Mouse (Mus musculus): ENCODE results near the gene Fgfr1op. TPM values are rescaled to one million over a fixed set of nuclear protein-coding genes. Genes with fewer than 3 reads are reported as not detected.

Fgfr1op gene
- polyA plus RNA-seq, 1 experiment, result 4.9 TPM

DNA sequence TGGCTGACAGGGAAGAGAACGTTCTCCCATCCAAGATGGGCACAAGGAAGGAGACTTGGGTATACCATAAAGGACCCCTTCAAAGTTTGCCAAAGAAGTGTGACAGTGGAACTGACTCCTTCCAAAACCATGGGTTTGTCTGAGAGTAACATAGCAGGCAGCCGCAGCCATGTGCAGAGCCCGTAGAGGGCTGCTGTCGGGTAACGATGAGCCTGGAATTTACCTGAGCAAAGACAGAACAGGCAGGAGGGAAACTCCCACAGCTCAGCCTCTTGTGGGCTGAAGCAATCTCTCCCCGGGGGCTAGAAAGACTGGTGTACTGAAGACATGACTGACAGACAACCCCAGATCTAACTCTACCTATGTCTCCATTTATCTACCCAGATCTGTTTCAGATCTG lies 46.1 kb downstream of the Fgfr1op start:
- Histone ChIP-seq H3K79me2 (ENCODE audit: control insufficient read depth, insufficient read depth) (no peaks in the 10 kb centered on the region), H3ac (ENCODE audit: control insufficient read depth, insufficient read length, low read depth) (no peak overlapping the region), H3K36me3 (ENCODE audit: control insufficient read depth, insufficient read depth) (no peaks in the 10 kb centered on the region), H3K79me3 (ENCODE audit: low read depth) (no peaks in the 10 kb centered on the region), H3K27me3 (ENCODE audit: control insufficient read depth, insufficient read depth, insufficient read length) (peaks cover 46% of the 10 kb centered on the region), H3K4me3 (ENCODE audit: insufficient read depth, poor library complexity, severe bottlenecking) (no peak overlapping the region)
- TF ChIP-seq CEBPB (IDR thresholded peaks at IDR 0.05; ENCODE audit: low read depth), result no peak
- TF ChIP-seq MAX (IDR thresholded peaks at IDR 0.05), result no peak

DNA sequence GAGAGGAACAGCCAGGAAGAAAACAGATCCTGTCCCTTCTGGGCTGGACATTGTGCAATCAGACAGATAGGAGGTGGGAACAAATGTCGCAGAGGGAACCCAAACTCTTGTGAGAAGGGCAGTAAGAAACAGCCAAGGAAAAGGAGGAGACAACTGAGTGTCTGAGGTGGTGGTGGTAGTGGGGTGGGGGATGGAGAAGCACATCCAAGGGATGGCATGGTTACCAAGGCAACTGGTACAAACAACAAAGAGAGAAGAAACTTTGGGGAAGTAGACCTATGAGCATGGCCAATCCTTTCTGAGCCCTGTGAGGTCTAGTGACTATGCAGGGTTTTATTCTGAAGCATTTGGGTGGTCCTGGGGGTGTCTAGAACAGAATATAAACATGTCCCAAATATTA lies 49.1 kb downstream of the Fgfr1op start:
- TF ChIP-seq USF1 (IDR thresholded peaks at IDR 0.05; ENCODE audit: low read depth) (no peak), CEBPB (IDR thresholded peaks at IDR 0.05; ENCODE audit: low read depth) (no peak), MYOG (IDR thresholded peaks at IDR 0.05; ENCODE audit: control insufficient read depth, extremely low read depth, insufficient read length) (no peak), FOSL1 (IDR thresholded peaks at IDR 0.05; ENCODE audit: insufficient read depth, low read length, poor library complexity, severe bottlenecking) (no peak), MYOD1 (IDR thresholded peaks at IDR 0.05; ENCODE audit: control insufficient read depth, insufficient read length, low read depth) (no peak), MAX (IDR thresholded peaks at IDR 0.05) (no peak), CTCF (IDR thresholded peaks at IDR 0.05; ENCODE audit: control insufficient read depth, insufficient read depth, insufficient read length) (no peak)
- Histone ChIP-seq H3ac (ENCODE audit: control insufficient read depth, insufficient read length, low read depth) (no peak overlapping the region), H3K4me3 (ENCODE audit: insufficient read depth, poor library complexity, severe bottlenecking) (no peak overlapping the region), H3K27me3 (ENCODE audit: control insufficient read depth, insufficient read depth, insufficient read length) (peaks cover 46% of the 10 kb centered on the region), H3K36me3 (ENCODE audit: control insufficient read depth, insufficient read depth) (no peaks in the 10 kb centered on the region), H3K79me3 (ENCODE audit: low read depth) (no peaks in the 10 kb centered on the region), H3K79me2 (ENCODE audit: control insufficient read depth, insufficient read depth) (no peaks in the 10 kb centered on the region)

DNA sequence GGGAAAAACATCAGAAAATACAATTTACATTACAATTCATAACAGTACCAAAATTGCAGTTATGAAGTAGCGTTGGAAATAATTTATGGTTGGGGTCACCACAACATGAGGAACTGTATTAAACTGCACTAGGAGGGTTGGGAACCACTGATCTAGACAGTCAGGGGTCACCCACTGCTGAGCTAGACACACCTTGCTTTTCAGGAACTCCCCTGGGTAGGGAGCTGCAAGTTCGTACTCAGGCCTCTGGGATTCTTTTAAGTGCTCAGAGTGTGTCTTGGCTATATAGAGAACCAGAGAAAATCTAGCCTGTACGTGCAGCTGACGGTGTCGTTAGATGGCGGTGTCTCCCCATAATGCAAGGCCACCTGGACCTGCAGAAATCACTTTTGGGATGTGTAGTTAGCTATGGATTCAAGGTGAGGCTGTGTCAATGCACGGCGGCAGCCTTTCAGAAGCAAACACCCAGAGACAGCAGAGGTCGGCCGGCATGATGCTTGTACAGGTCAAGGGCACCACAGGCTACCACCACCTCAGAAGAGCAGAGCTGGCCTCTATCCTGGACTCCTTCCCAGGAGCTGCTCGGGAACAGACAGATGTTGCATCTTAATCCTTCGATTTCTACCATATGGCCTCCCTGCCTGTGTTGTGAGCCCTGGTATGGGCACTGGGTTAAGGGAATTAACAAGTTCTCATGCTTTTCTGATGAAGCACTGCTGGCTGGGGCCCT lies 49.9 kb downstream of the Fgfr1op start:
- Histone ChIP-seq H3K4me3 (ENCODE audit: insufficient read depth, poor library complexity, severe bottlenecking) (no peak overlapping the region), H3ac (ENCODE audit: control insufficient read depth, insufficient read length, low read depth) (no peak overlapping the region), H3K27me3 (ENCODE audit: control insufficient read depth, insufficient read depth, insufficient read length) (peaks cover 42% of the 10 kb centered on the region), H3K79me3 (ENCODE audit: low read depth) (no peaks in the 10 kb centered on the region), H3K79me2 (ENCODE audit: control insufficient read depth, insufficient read depth) (no peaks in the 10 kb centered on the region), H3K36me3 (ENCODE audit: control insufficient read depth, insufficient read depth) (no peaks in the 10 kb centered on the region)
- TF ChIP-seq FOSL1 (IDR thresholded peaks at IDR 0.05; ENCODE audit: insufficient read depth, low read length, poor library complexity, severe bottlenecking) (no peak), CTCF (IDR thresholded peaks at IDR 0.05; ENCODE audit: control insufficient read depth, insufficient read depth, insufficient read length) (no peak), CEBPB (IDR thresholded peaks at IDR 0.05; ENCODE audit: low read depth) (no peak), MAX (IDR thresholded peaks at IDR 0.05) (no peak), USF1 (IDR thresholded peaks at IDR 0.05; ENCODE audit: low read depth) (no peak), MYOD1 (IDR thresholded peaks at IDR 0.05; ENCODE audit: control insufficient read depth, insufficient read length, low read depth) (no peak), MYOG (IDR thresholded peaks at IDR 0.05; ENCODE audit: control insufficient read depth, extremely low read depth, insufficient read length) (no peak)

- Histone ChIP-seq H3K4me3 (ENCODE audit: insufficient read depth, poor library complexity, severe bottlenecking) (no peak overlapping the region), H3K79me3 (ENCODE audit: low read depth) (no peaks in the 10 kb centered on the region), H3ac (ENCODE audit: control insufficient read depth, insufficient read length, low read depth) (no peak overlapping the region), H3K36me3 (ENCODE audit: control insufficient read depth, insufficient read depth) (no peaks in the 10 kb centered on the region), H3K27me3 (ENCODE audit: control insufficient read depth, insufficient read depth, insufficient read length) (peaks cover 20% of the 10 kb centered on the region), H3K79me2 (ENCODE audit: control insufficient read depth, insufficient read depth) (no peaks in the 10 kb centered on the region)
- TF ChIP-seq MAX (IDR thresholded peaks at IDR 0.05) (no peak), FOSL1 (IDR thresholded peaks at IDR 0.05; ENCODE audit: insufficient read depth, low read length, poor library complexity, severe bottlenecking) (no peak), CEBPB (IDR thresholded peaks at IDR 0.05; ENCODE audit: low read depth) (no peak), CTCF (IDR thresholded peaks at IDR 0.05; ENCODE audit: control insufficient read depth, insufficient read depth, insufficient read length) (no peak), USF1 (IDR thresholded peaks at IDR 0.05; ENCODE audit: low read depth) (no peak), MYOG (IDR thresholded peaks at IDR 0.05; ENCODE audit: control insufficient read depth, extremely low read depth, insufficient read length) (no peak), MYOD1 (IDR thresholded peaks at IDR 0.05; ENCODE audit: control insufficient read depth, insufficient read length, low read depth) (no peak)
These were observed 57.9 kb downstream of the Fgfr1op start for GRCm38 (mm10) chr17:8223225-8223624.

- no peaks in the 10 kb centered on the region for H3K79me3 ChIP-seq (ENCODE audit: low read depth)
- H3K27me3 ChIP-seq (ENCODE audit: control insufficient read depth, insufficient read depth, insufficient read length), result peaks cover 24% of the 10 kb centered on the region
- no peak overlapping the region for H3K4me3 ChIP-seq (ENCODE audit: insufficient read depth, poor library complexity, severe bottlenecking)
- H3ac ChIP-seq (ENCODE audit: control insufficient read depth, insufficient read length, low read depth), result no peak overlapping the region
- H3K79me2 ChIP-seq (ENCODE audit: control insufficient read depth, insufficient read depth), result no peaks in the 10 kb centered on the region
- no peaks in the 10 kb centered on the region for H3K36me3 ChIP-seq (ENCODE audit: control insufficient read depth, insufficient read depth)
- no peak for TF ChIP-seq USF1 (IDR thresholded peaks at IDR 0.05; ENCODE audit: low read depth)
- no peak for TF ChIP-seq MAX (IDR thresholded peaks at IDR 0.05)
- TF ChIP-seq CTCF (IDR thresholded peaks at IDR 0.05; ENCODE audit: control insufficient read depth, insufficient read depth, insufficient read length), result no peak
- no peak for TF ChIP-seq MYOD1 (IDR thresholded peaks at IDR 0.05; ENCODE audit: control insufficient read depth, insufficient read length, low read depth)
- no peak for TF ChIP-seq FOSL1 (IDR thresholded peaks at IDR 0.05; ENCODE audit: insufficient read depth, low read length, poor library complexity, severe bottlenecking)
- TF ChIP-seq MYOG (IDR thresholded peaks at IDR 0.05; ENCODE audit: control insufficient read depth, extremely low read depth, insufficient read length), result no peak
- no peak for TF ChIP-seq CEBPB (IDR thresholded peaks at IDR 0.05; ENCODE audit: low read depth)
These were observed 58.8 kb downstream of the Fgfr1op start for GRCm38 (mm10) chr17:8224072-8224471.

DNA sequence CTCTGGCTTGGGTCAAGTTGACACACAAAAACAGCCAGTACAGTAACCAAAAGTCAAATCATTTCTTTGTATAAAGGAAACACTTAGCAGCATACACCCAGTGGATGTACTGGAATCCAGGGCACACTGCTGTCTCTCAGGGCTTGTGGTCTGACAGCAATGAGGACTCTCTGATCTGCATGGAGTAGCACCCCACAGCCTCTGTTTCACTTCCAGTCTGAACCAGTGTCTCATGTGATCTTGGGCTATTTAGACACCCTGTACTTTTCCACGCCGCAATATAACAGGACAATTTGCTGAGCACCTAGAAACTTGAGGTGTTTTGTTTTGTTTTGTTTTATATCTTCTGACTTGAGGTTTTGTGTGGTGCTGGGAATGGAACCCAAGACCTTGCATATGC lies 59.9 kb downstream of the Fgfr1op start:
- Histone ChIP-seq H3K79me3 (ENCODE audit: low read depth) (no peaks in the 10 kb centered on the region), H3K36me3 (ENCODE audit: control insufficient read depth, insufficient read depth) (no peaks in the 10 kb centered on the region), H3K27me3 (ENCODE audit: control insufficient read depth, insufficient read depth, insufficient read length) (peaks cover 24% of the 10 kb centered on the region), H3K79me2 (ENCODE audit: control insufficient read depth, insufficient read depth) (no peaks in the 10 kb centered on the region), H3K4me3 (ENCODE audit: insufficient read depth, poor library complexity, severe bottlenecking) (no peak overlapping the region), H3ac (ENCODE audit: control insufficient read depth, insufficient read length, low read depth) (no peak overlapping the region)
- TF ChIP-seq FOSL1 (IDR thresholded peaks at IDR 0.05; ENCODE audit: insufficient read depth, low read length, poor library complexity, severe bottlenecking), result no peak
- no peak for TF ChIP-seq CTCF (IDR thresholded peaks at IDR 0.05; ENCODE audit: control insufficient read depth, insufficient read depth, insufficient read length)
- TF ChIP-seq MAX (IDR thresholded peaks at IDR 0.05), result no peak
- no peak for TF ChIP-seq CEBPB (IDR thresholded peaks at IDR 0.05; ENCODE audit: low read depth)
